Mouse (Mus musculus) adrenal gland, postnatal 10 days (tissue): Measurements from ENCODE around the gene Ankrd28. TPM values are rescaled to one million over a fixed set of nuclear protein-coding genes. Genes with fewer than 3 reads are reported as not detected.

Experiments
- DNase-seq: peaks from one replicate; pipeline ENCODE4 v3.0.0; 2021; ENCODE audit warnings: mixed read lengths
- total RNA-seq, 2 experiments: library from RNA; stranded (reverse); gene quantifications; 2 replicates each; pipeline ENCODE4 v1.2.3; 2021

Gene Ankrd28
- total RNA-seq, 2 experiments from 2014 or later: 26.9 to 37.5 TPM

- DNase-seq: no peak
Observed at GRCm38 (mm10) chr14:31715669-31716068, 114.8 kb downstream of the Ankrd28 start.

GRCm38 (mm10) chr14:31709343-31709742 lies 121.1 kb downstream of the Ankrd28 start:
- no peak for DNase-seq

- DNase-seq: no peak
Observed at GRCm38 (mm10) chr14:31700376-31700775, 130.1 kb downstream of the Ankrd28 start.

GRCm38 (mm10) chr14:31697755-31698154 lies 132.7 kb downstream of the Ankrd28 start:
- DNase-seq: no peak

GRCm38 (mm10) chr14:31697346-31697745 lies 133.1 kb downstream of the Ankrd28 start:
- no peak for DNase-seq

- DNase-seq: no peak
Observed at GRCm38 (mm10) chr14:31696985-31697303, 133.5 kb downstream of the Ankrd28 start.

GRCm38 (mm10) chr14:31696206-31696984 lies 134.1 kb downstream of the Ankrd28 start:
- DNase-seq: no peak

- DNase-seq: no peak
Observed at GRCm38 (mm10) chr14:31692536-31692935, 137.9 kb downstream of the Ankrd28 start.

GRCm38 (mm10) chr14:31686231-31686630 lies 144.2 kb downstream of the Ankrd28 start:
- no peak for DNase-seq

GRCm38 (mm10) chr14:31685680-31686079 lies 144.8 kb downstream of the Ankrd28 start:
- no peak for DNase-seq

- DNase-seq: no peak
Observed at GRCm38 (mm10) chr14:31684343-31685040, 146.0 kb downstream of the Ankrd28 start.

GRCm38 (mm10) chr14:31683610-31684009 lies 146.8 kb downstream of the Ankrd28 start:
- no peak for DNase-seq

- no peak for DNase-seq
Observed at GRCm38 (mm10) chr14:31681931-31682555, 148.4 kb downstream of the Ankrd28 start.

GRCm38 (mm10) chr14:31681291-31681690 lies 149.2 kb downstream of the Ankrd28 start:
- DNase-seq: no peak

GRCm38 (mm10) chr14:31680656-31681055 lies 149.8 kb downstream of the Ankrd28 start:
- DNase-seq: no peak

GRCm38 (mm10) chr14:31671635-31672320 lies 158.7 kb downstream of the Ankrd28 start:
- DNase-seq: no peak

GRCm38 (mm10) chr14:31669642-31670490 lies 160.6 kb downstream of the Ankrd28 start:
- no peak for DNase-seq

GRCm38 (mm10) chr14:31669161-31669611 lies 161.3 kb downstream of the Ankrd28 start:
- peak; percentile 86 for DNase-seq

GRCm38 (mm10) chr14:31668326-31668725 lies 162.1 kb downstream of the Ankrd28 start:
- DNase-seq: no peak

- DNase-seq: no peak
Observed at GRCm38 (mm10) chr14:31667741-31668140, 162.7 kb downstream of the Ankrd28 start.

- no peak for DNase-seq
Observed at GRCm38 (mm10) chr14:31666931-31667705, 163.3 kb downstream of the Ankrd28 start.
